Mouse (Mus musculus): Measurements from ENCODE around the gene Tmem189.

Gene Tmem189

GRCm38 (mm10) chr2:167649290-167650032, 40.2 kb downstream of the Tmem189 start:
- DNase-seq, result no peak

GRCm38 (mm10) chr2:167646411-167646810, 43.2 kb downstream of the Tmem189 start:
- no peak for DNase-seq

GRCm38 (mm10) chr2:167643356-167644052, 46.1 kb downstream of the Tmem189 start:
- peak in 1 of 2 experiments; percentile 68 for DNase-seq

- DNase-seq, result peak in 1 of 2 experiments; percentile 71
These were observed 47.5 kb downstream of the Tmem189 start for GRCm38 (mm10) chr2:167642164-167642563.

GRCm38 (mm10) chr2:167641337-167641736, 48.3 kb downstream of the Tmem189 start:
- peak; percentile 83 to 86 for DNase-seq

- DNase-seq, result peak in 1 of 2 experiments; percentile 67
These were observed 49.3 kb downstream of the Tmem189 start for GRCm38 (mm10) chr2:167640279-167640678.

- no peak for DNase-seq
These were observed 54.6 kb downstream of the Tmem189 start for GRCm38 (mm10) chr2:167634865-167635512.

- peak; percentile 98 to 99 for DNase-seq
These were observed 55.3 kb downstream of the Tmem189 start for GRCm38 (mm10) chr2:167634338-167634770.

GRCm38 (mm10) chr2:167633537-167633872, 56.1 kb downstream of the Tmem189 start:
- no peak for DNase-seq

- DNase-seq, result no peak
These were observed 56.7 kb downstream of the Tmem189 start for GRCm38 (mm10) chr2:167632731-167633536.

- peak; percentile 94 to 98 for DNase-seq
These were observed 57.8 kb downstream of the Tmem189 start, which contains the start of gene Ube2v1 for GRCm38 (mm10) chr2:167631591-167632448. TSS of gene Ube2v1 (minus strand) at chr2:167632095.

- peak in 1 of 2 experiments; percentile 62 for DNase-seq
These were observed 58.4 kb downstream of the Tmem189 start for GRCm38 (mm10) chr2:167631181-167631590.

GRCm38 (mm10) chr2:167630421-167630820, 59.2 kb downstream of the Tmem189 start:
- no peak for DNase-seq

GRCm38 (mm10) chr2:167629665-167630209, 59.9 kb downstream of the Tmem189 start:
- DNase-seq, result no peak

GRCm38 (mm10) chr2:167628872-167629271, 60.8 kb downstream of the Tmem189 start:
- peak; percentile 71 to 72 for DNase-seq

GRCm38 (mm10) chr2:167627019-167627418, 62.6 kb downstream of the Tmem189 start:
- DNase-seq, result no peak

- no peak for DNase-seq
These were observed 64.0 kb downstream of the Tmem189 start for GRCm38 (mm10) chr2:167625670-167626069.

- no peak for DNase-seq
These were observed 65.1 kb downstream of the Tmem189 start for GRCm38 (mm10) chr2:167624368-167625075.

- no peak for DNase-seq
These were observed 66.7 kb downstream of the Tmem189 start for GRCm38 (mm10) chr2:167622965-167623364.

- DNase-seq, result peak; percentile 54 to 83
These were observed 67.3 kb downstream of the Tmem189 start for GRCm38 (mm10) chr2:167622352-167622751.
